Mouse (Mus musculus): Measurements from ENCODE around the gene Erc1. TPM values are rescaled to one million over a fixed set of nuclear protein-coding genes. Genes with fewer than 3 reads are reported as not detected.
A peak's percentile ranks its signal among the peaks of the same experiment; 100 is the strongest.

Erc1 gene
- 17.7 and 19.0 TPM in 2 replicates for polyA plus RNA-seq (2015; fragmentation: Nextera tagmentation; extraction: Ambion mirVana)

DNA sequence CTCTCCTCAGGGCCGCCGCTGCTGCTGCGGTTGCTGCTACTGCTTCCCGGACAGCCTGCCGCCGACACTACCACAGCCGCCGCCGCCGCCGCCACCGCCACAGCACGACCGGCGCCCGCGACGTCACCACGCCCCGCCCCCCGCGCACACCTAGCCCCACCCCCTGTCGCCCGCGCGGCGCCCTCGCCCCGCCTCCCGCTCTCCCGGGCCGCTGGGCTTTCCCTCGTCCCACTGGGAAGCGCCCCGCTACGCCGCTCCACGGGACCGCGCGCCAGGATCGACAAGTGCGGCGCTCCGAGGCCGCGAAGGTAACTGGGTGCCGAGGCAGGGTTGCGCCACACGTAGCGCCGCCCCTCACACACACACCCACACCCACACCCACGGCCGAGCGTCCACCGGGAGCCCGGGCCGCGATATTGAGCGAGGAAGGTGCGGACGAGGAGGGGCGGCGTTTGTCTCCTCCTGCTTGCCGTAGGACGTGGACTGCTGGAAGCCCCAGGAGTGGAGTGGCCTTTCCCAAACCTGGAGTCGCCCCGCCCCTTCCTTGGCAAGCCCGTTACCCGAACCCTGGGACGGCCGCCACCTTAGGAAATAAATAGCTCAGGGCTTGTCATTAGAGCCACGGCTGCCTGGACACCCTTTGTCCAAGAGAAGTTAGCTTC is at the start of gene Erc1:
TSS of gene Erc1 (minus strand) at position 134 of the 662 bp plus-strand sequence.
- Histone ChIP-seq H3K27ac (peak within 1 kb of the TSS; percentile 97), H3K9ac (peak within 1 kb of the TSS; percentile 86), H3K9me3 (no peaks in the 10 kb centered on the region), H3K36me3 (no peaks in the 10 kb centered on the region), H3K4me2 (peak within 1 kb of the TSS; percentile 81), H3K27me3 (replicated peaks) (no peaks in the 10 kb centered on the region), H3K4me1 (no peaks in the 10 kb centered on the region), H3K4me3 (replicated peaks) (peak within 1 kb of the TSS; percentile 72)
- WGBS, result under 1% methylated on average over 60 of the region's 73 CpGs
- peak; percentile 94 for ATAC-seq (ENCODE audit: insufficient read depth, low FRiP score, low read depth)

- H3K9ac ChIP-seq, result no peak overlapping the region
- H3K4me1 ChIP-seq, result no peaks in the 10 kb centered on the region
- H3K27ac ChIP-seq, result no peak overlapping the region
- no peaks in the 10 kb centered on the region for H3K36me3 ChIP-seq
- no peaks in the 10 kb centered on the region for H3K27me3 ChIP-seq (replicated peaks)
- no peak for ATAC-seq (ENCODE audit: insufficient read depth, low FRiP score, low read depth)
- H3K4me2 ChIP-seq, result no peak overlapping the region
- H3K4me3 ChIP-seq (replicated peaks), result no peak overlapping the region
- WGBS, result 73% methylated on average over 7 of the region's 7 CpGs
- no peaks in the 10 kb centered on the region for H3K9me3 ChIP-seq
Measured at GRCm38 (mm10) chr6:119892711-119893110, 44.7 kb upstream of the Erc1 start.

GRCm38 (mm10) chr6:119883151-119883550 is 35.2 kb upstream of the Erc1 start:
- Histone ChIP-seq H3K4me1 (no peaks in the 10 kb centered on the region), H3K36me3 (no peaks in the 10 kb centered on the region), H3K9me3 (no peaks in the 10 kb centered on the region), H3K4me3 (replicated peaks) (no peak overlapping the region), H3K27me3 (replicated peaks) (no peaks in the 10 kb centered on the region), H3K9ac (no peak overlapping the region), H3K4me2 (no peak overlapping the region), H3K27ac (no peak overlapping the region)
- 53% methylated on average over 7 of the region's 7 CpGs for WGBS
- peak; percentile 31; the same call in 1 of the 2 replicates for ATAC-seq (ENCODE audit: insufficient read depth, low FRiP score, low read depth)

DNA sequence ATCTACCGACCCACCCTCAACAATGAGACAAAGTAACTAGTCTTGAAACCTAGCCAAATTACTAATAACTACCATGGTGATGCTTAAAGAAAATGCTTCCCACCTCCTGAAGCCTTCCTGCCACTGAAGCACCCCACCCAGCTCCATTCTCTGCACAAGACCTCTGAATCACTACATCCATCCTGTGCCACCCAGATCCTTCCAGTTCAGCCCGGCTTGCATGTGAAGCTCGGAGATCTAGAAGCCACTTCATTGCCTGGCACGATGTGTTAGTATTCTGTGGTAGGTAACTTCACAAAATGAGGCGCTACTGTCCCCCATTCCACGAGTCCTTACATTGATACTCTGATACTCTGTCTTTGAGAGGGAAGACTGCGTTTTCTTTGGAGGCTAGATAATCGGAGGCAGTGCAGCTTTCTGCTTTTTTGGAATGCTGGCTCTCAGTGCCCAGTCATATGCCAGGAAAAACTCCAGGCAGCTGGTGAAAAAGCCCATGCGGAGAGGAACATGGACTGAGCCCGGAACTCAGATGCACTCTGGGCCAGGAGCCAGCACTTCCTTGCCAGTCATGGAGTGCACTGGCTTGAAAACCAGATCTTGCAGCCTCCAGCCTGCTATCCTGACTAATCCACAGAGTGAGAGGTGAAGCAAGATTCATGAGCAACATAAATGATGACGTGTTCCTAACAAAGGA is 16.5 kb upstream of the Erc1 start:
- Histone ChIP-seq H3K4me2 (no peak overlapping the region), H3K36me3 (no peaks in the 10 kb centered on the region), H3K9me3 (no peaks in the 10 kb centered on the region), H3K4me3 (replicated peaks) (no peak overlapping the region), H3K27me3 (replicated peaks) (no peaks in the 10 kb centered on the region), H3K27ac (no peak overlapping the region), H3K4me1 (no peaks in the 10 kb centered on the region), H3K9ac (no peak overlapping the region)
- 89% methylated on average over 11 of the region's 11 CpGs for WGBS
- ATAC-seq (ENCODE audit: insufficient read depth, low FRiP score, low read depth), result no peak

DNA sequence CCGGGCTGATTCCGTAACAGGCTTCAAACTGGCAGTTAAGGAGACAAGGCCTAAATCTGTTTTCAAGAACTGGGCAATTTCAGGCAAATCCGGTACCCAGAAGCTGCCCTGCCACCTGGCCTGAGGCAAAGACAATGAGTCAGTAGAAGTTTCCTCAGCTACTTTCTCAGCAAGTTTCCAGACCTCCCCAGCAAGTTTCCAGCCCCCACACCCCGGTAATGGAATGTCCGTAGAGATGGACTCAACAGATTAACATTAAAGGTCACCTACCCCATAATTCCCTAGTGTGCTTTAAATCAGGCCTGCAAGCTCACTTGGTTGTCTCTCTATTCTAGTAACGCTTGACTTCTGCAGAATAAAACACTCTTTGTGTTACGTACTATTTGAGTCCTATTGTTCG is 13.6 kb upstream of the Erc1 start:
- ATAC-seq (ENCODE audit: insufficient read depth, low FRiP score, low read depth), result no peak

GRCm38 (mm10) chr6:119860236-119860635 is 12.3 kb upstream of the Erc1 start:
- H3K36me3 ChIP-seq, result no peaks in the 10 kb centered on the region
- WGBS, result 67% methylated on average over 2 of the region's 2 CpGs
- no peak overlapping the region for H3K9ac ChIP-seq
- no peaks in the 10 kb centered on the region for H3K4me1 ChIP-seq
- no peaks in the 10 kb centered on the region for H3K27me3 ChIP-seq (replicated peaks)
- no peaks in the 10 kb centered on the region for H3K9me3 ChIP-seq
- no peak for ATAC-seq (ENCODE audit: insufficient read depth, low FRiP score, low read depth)
- H3K4me3 ChIP-seq (replicated peaks), result no peak overlapping the region
- H3K27ac ChIP-seq, result no peak overlapping the region
- H3K4me2 ChIP-seq, result no peak overlapping the region

More for the DNA sequence above, 13.6 kb upstream of the Erc1 start:
- no peaks in the 10 kb centered on the region for H3K27me3 ChIP-seq (replicated peaks)
- 76% methylated on average over 8 of the region's 8 CpGs for WGBS
- no peak overlapping the region for H3K4me3 ChIP-seq (replicated peaks)
- H3K9me3 ChIP-seq, result no peaks in the 10 kb centered on the region
- H3K4me2 ChIP-seq, result no peak overlapping the region
- H3K4me1 ChIP-seq, result no peaks in the 10 kb centered on the region
- no peaks in the 10 kb centered on the region for H3K36me3 ChIP-seq
- H3K27ac ChIP-seq, result no peak overlapping the region
- no peak overlapping the region for H3K9ac ChIP-seq

DNA sequence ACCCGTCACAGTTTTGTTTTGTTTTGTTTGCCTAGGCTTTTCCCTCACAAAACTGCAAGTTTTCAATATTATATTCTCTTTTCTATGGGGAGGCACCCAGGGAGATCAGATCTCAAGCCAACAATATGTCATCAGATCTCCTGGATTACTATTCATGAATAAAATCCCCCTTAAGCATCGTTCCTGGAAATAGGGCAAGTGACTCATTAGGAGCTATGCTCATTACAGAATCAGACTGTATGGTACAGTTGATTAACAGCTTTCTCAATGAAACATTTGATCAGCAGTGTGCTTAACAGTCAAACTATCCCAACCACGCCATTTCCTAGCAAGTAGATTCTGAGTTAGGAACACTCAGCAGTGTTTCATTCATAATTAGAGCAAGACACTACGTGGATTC is 7.5 kb upstream of the Erc1 start:
- Histone ChIP-seq H3K27me3 (replicated peaks) (no peaks in the 10 kb centered on the region), H3K4me1 (no peaks in the 10 kb centered on the region), H3K27ac (no peak overlapping the region), H3K4me3 (replicated peaks) (no peak overlapping the region), H3K9me3 (no peaks in the 10 kb centered on the region), H3K9ac (no peak overlapping the region), H3K4me2 (no peak overlapping the region), H3K36me3 (no peaks in the 10 kb centered on the region)
- 80% methylated on average over 4 of the region's 4 CpGs for WGBS
- no peak for ATAC-seq (ENCODE audit: insufficient read depth, low FRiP score, low read depth)

DNA sequence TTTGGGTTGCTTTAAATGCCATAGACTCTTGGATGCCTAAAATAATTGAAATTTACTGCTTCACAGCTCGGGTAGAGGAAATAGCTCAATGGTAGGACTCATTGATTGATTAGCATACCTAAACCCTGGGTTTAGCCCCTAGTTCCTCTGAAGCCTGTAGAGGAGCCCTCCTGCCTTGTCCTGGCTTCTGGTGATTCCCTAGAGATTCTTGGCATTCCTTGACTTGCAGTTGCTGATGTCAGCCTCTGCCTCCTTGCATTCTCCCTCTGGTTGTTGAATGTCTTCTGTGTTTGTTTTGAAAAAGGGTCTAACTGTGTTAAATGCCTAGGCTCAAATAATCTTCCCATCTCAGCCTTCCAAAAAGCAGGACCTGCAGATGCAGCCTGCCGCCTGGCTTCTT is 6.2 kb upstream of the Erc1 start:
- H3K4me3 ChIP-seq (replicated peaks), result no peak overlapping the region
- 21% methylated on average over 2 of the region's 2 CpGs for WGBS
- ATAC-seq (ENCODE audit: insufficient read depth, low FRiP score, low read depth), result no peak

DNA sequence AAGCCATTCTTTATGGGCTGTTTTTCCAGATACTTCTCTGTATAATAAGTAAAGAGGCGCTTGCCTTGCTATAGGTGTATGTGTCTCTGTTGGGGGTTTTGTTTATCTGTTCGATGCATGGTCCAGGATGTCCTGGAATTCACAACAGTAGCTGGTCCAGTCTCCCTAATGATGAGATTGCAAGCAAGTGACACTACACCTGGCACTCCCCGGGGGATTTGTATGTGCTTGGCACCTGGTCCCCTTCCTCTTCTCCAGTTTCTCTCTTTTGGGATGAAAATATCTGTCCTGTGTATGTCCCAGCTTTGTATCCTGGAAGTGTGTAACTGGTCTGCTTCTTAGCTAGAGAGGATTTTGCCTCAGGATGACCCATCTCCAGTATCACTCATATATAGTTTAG is 1.9 kb upstream of the Erc1 start:
- Histone ChIP-seq H3K9me3 (no peaks in the 10 kb centered on the region), H3K27ac (no peak overlapping the region), H3K4me3 (replicated peaks) (no peak overlapping the region), H3K4me2 (no peak overlapping the region), H3K36me3 (no peaks in the 10 kb centered on the region), H3K4me1 (no peaks in the 10 kb centered on the region), H3K27me3 (replicated peaks) (no peaks in the 10 kb centered on the region), H3K9ac (no peak overlapping the region)
- ATAC-seq (ENCODE audit: insufficient read depth, low FRiP score, low read depth), result no peak
- WGBS, result 96% methylated on average over 3 of the region's 3 CpGs

More for the DNA sequence above, 6.2 kb upstream of the Erc1 start:
- Histone ChIP-seq H3K4me2 (no peak overlapping the region), H3K27me3 (replicated peaks) (no peaks in the 10 kb centered on the region), H3K4me1 (no peaks in the 10 kb centered on the region), H3K9ac (no peak overlapping the region), H3K27ac (no peak overlapping the region), H3K36me3 (no peaks in the 10 kb centered on the region), H3K9me3 (no peaks in the 10 kb centered on the region)

- no peak for ATAC-seq (ENCODE audit: insufficient read depth, low FRiP score, low read depth)
- H3K9me3 ChIP-seq, result no peaks in the 10 kb centered on the region
- no peaks in the 10 kb centered on the region for H3K27me3 ChIP-seq (replicated peaks)
- H3K9ac ChIP-seq, result no peak overlapping the region
- H3K4me3 ChIP-seq (replicated peaks), result no peak overlapping the region
- peak overlapping the region; percentile 81; the same call in 1 of the 2 replicates for H3K4me2 ChIP-seq
- no peaks in the 10 kb centered on the region for H3K4me1 ChIP-seq
- H3K27ac ChIP-seq, result no peak overlapping the region
- WGBS, result 71% methylated on average over 3 of the region's 3 CpGs
- H3K36me3 ChIP-seq, result no peaks in the 10 kb centered on the region
Measured at GRCm38 (mm10) chr6:119849348-119849709, 1.4 kb upstream of the Erc1 start.

DNA sequence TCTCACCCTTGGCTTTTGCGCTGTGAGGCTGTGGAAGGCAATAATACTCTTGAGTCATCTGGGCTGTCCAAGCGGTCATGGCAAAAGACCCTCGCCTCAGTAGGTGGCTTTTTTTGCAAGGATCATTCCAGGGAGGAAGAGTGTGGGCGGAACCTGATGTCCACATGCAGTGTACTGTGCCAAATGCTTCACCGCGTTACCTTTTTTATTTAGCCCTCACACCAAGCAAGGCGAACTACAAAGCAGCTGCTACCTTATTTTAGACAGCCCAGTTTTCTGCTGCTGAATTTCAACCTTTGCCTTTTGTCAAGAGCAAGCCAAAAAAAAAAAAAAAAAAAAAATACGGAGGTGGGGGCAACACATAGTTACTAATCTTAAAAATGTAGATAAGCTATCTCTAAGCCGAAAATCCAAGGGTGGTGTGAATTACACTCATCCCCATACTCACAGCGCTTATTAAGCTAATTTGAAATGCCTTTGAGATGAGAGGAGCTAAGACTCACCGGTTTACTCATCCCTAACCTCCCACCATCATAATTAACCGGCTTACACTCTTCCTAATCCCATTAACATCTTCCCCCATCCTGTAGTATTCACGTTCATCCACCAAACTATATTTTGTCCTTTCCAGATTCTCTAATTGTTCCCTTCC is 855 bp upstream of the Erc1 start:
- H3K9ac ChIP-seq, result peak overlapping the region; percentile 86
- H3K4me1 ChIP-seq, result no peaks in the 10 kb centered on the region
- peak overlapping the region; percentile 72 for H3K4me3 ChIP-seq (replicated peaks)
- 18% methylated on average over 13 of the region's 13 CpGs for WGBS
- no peaks in the 10 kb centered on the region for H3K36me3 ChIP-seq
- ATAC-seq (ENCODE audit: insufficient read depth, low FRiP score, low read depth), result no peak
- peak overlapping the region; percentile 97 for H3K27ac ChIP-seq
- no peaks in the 10 kb centered on the region for H3K27me3 ChIP-seq (replicated peaks)
- H3K4me2 ChIP-seq, result peak overlapping the region; percentile 81
- H3K9me3 ChIP-seq, result no peaks in the 10 kb centered on the region

- no peaks in the 10 kb centered on the region for H3K4me1 ChIP-seq
- ATAC-seq (ENCODE audit: insufficient read depth, low FRiP score, low read depth), result no peak; the same call in 1 of the 2 replicates
- H3K4me2 ChIP-seq, result peak overlapping the region; percentile 81
- H3K27ac ChIP-seq, result peak overlapping the region; percentile 97
- peak overlapping the region; percentile 86 for H3K9ac ChIP-seq
- WGBS, result under 1% methylated on average over 32 of the region's 40 CpGs
- H3K27me3 ChIP-seq (replicated peaks), result no peaks in the 10 kb centered on the region
- no peaks in the 10 kb centered on the region for H3K36me3 ChIP-seq
- peak overlapping the region; percentile 72 for H3K4me3 ChIP-seq (replicated peaks)
- H3K9me3 ChIP-seq, result no peaks in the 10 kb centered on the region
Measured at GRCm38 (mm10) chr6:119847518-119848033, 391 bp downstream of the Erc1 start.
